Mouse (Mus musculus) gastrocnemius, adult 2 months (tissue): ENCODE results near the gene Adamts8. TPM values are rescaled to one million over a fixed set of nuclear protein-coding genes. Genes with fewer than 3 reads are reported as not detected.

ENCODE experiments used
- DNase-seq: peaks from one replicate; pipeline ENCODE4 v3.0.0; 2022
- H3K27ac ChIP-seq: fragments of 200-600 bp; 2 replicates; pipeline ENCODE4 v1.8.1; 2022; ENCODE audit warnings: mild to moderate bottlenecking
- H3K4me3 ChIP-seq: fragments of 200-600 bp; 2 replicates; pipeline ENCODE4 v1.8.1; 2022; ENCODE audit warnings: mild to moderate bottlenecking, moderate library complexity
- CTCF ChIP-seq: fragments of 200-600 bp; IDR thresholded peaks from 2 replicates; pipeline ENCODE4 v1.8.1; 2022; ENCODE audit warnings: antibody characterized with exemption, mild to moderate bottlenecking, moderate library complexity
- intact Hi-C: fragments of 180-260 bp; cut with DNase I; formaldehyde crosslinking; loops from one replicate; pipeline ENCODE4 v1.15.1; 2025
- long read RNA-seq, 2 experiments: library from polyadenylated mRNA; stranded (forward); transcript quantifications; one replicate each; pipeline ENCODE4 v2.0.0; 2021
- total RNA-seq, 2 experiments: library from RNA; stranded (reverse); gene quantifications; 2 replicates each; pipeline ENCODE4 v1.2.3; 2021

Adamts8 gene
- total RNA-seq, result 10 to 100 TPM in 1 of 2 experiments, 1 to 10 TPM in 1; 1.5 to 14.6 TPM
- long read RNA-seq, experiment 1, transcript Adamts8-201 (9 exons, 3,631 nt), result major isoform, 57 of 63 reads
- long read RNA-seq, experiment 1, partial matches to known transcripts, result 6 of 63 reads
- long read RNA-seq, experiment 1, other reads (novel, unspliced or antisense), result 0 of 63 reads
- long read RNA-seq, experiment 2, transcript Adamts8-201 (9 exons, 3,631 nt), result major isoform, 9 of 11 reads
- long read RNA-seq, experiment 2, partial matches to known transcripts, result 2 of 11 reads
- long read RNA-seq, experiment 2, other reads (novel, unspliced or antisense), result 0 of 11 reads

- peak within 1 kb of the TSS; percentile 12; the same call in 1 of the 2 replicates for H3K27ac ChIP-seq
- peak; percentile 56 for TF ChIP-seq CTCF
- H3K4me3 ChIP-seq, result peak within 1 kb of the TSS; percentile 85
- peak; percentile 67 for DNase-seq
- intact Hi-C loops, result no loop called here
Measured at GRCm38 (mm10) chr9:30942512-30943313, at the start of gene Adamts8. Adamts8 (plus strand) TSS chr9:30942562.

- Histone ChIP-seq H3K27ac (no peak overlapping the region), H3K4me3 (no peak overlapping the region)
- TF ChIP-seq CTCF, result no peak
- intact Hi-C loops, result no loop called here
- no peak for DNase-seq
Measured at GRCm38 (mm10) chr9:30895618-30896017, 46.7 kb upstream of the Adamts8 start.

GRCm38 (mm10) chr9:30896752-30897151 is 45.6 kb upstream of the Adamts8 start:
- no peak for TF ChIP-seq CTCF
- intact Hi-C loops, result no loop called here
- peak overlapping the region; percentile 56 for H3K27ac ChIP-seq
- H3K4me3 ChIP-seq, result no peak overlapping the region
- DNase-seq, result peak; percentile 86

GRCm38 (mm10) chr9:30897169-30897568 is 45.2 kb upstream of the Adamts8 start:
- Histone ChIP-seq H3K27ac (no peak overlapping the region), H3K4me3 (no peak overlapping the region)
- no peak for TF ChIP-seq CTCF
- no peak for DNase-seq
- intact Hi-C loops, result no loop called here

- no peak for TF ChIP-seq CTCF
- DNase-seq, result no peak
- no peak overlapping the region for H3K27ac ChIP-seq
- no peak overlapping the region for H3K4me3 ChIP-seq
- intact Hi-C loops, result no loop called here
Measured at GRCm38 (mm10) chr9:30902152-30902551, 40.2 kb upstream of the Adamts8 start.

- no peak overlapping the region for H3K27ac ChIP-seq
- no peak for DNase-seq
- no peak overlapping the region for H3K4me3 ChIP-seq
- TF ChIP-seq CTCF, result no peak
- intact Hi-C loops, result no loop called here
Measured at GRCm38 (mm10) chr9:30902641-30903040, 39.7 kb upstream of the Adamts8 start.

- TF ChIP-seq CTCF, result no peak
- Histone ChIP-seq H3K4me3 (no peak overlapping the region), H3K27ac (no peak overlapping the region)
- no peak for DNase-seq
- intact Hi-C loops, result no loop called here
Measured at GRCm38 (mm10) chr9:30903266-30903665, 39.1 kb upstream of the Adamts8 start.

- no peak for DNase-seq
- intact Hi-C loops, result no loop called here
- H3K27ac ChIP-seq, result no peak overlapping the region
- H3K4me3 ChIP-seq, result no peak overlapping the region
- no peak for TF ChIP-seq CTCF
Measured at GRCm38 (mm10) chr9:30905861-30906260, 36.5 kb upstream of the Adamts8 start.

- intact Hi-C loops, result no loop called here
- no peak overlapping the region for H3K4me3 ChIP-seq
- no peak overlapping the region for H3K27ac ChIP-seq
- TF ChIP-seq CTCF, result no peak
- no peak for DNase-seq
Measured at GRCm38 (mm10) chr9:30906426-30906825, 35.9 kb upstream of the Adamts8 start.

- DNase-seq, result no peak
- TF ChIP-seq CTCF, result no peak
- Histone ChIP-seq H3K27ac (no peak overlapping the region), H3K4me3 (no peak overlapping the region)
- intact Hi-C loops, result no loop called here
Measured at GRCm38 (mm10) chr9:30907677-30908295, 34.6 kb upstream of the Adamts8 start.

GRCm38 (mm10) chr9:30908296-30908690 is 34.1 kb upstream of the Adamts8 start:
- no peak for DNase-seq
- H3K4me3 ChIP-seq, result no peak overlapping the region
- no peak overlapping the region for H3K27ac ChIP-seq
- TF ChIP-seq CTCF, result no peak
- intact Hi-C loops, result no loop called here

GRCm38 (mm10) chr9:30908973-30909372 is 33.4 kb upstream of the Adamts8 start:
- no peak for TF ChIP-seq CTCF
- no peak overlapping the region for H3K27ac ChIP-seq
- no peak overlapping the region for H3K4me3 ChIP-seq
- intact Hi-C loops, result no loop called here
- DNase-seq, result no peak

GRCm38 (mm10) chr9:30910491-30910890 is 31.9 kb upstream of the Adamts8 start:
- no peak for DNase-seq
- H3K27ac ChIP-seq, result no peak overlapping the region
- intact Hi-C loops, result loop anchor here (10.0 kb wide), 1 partner anchor 276 kb away; no protein-coding TSS in a partner anchor
- no peak for TF ChIP-seq CTCF
- no peak overlapping the region for H3K4me3 ChIP-seq
